ENCODE assay signal across 12 mouse cellular contexts in the genomic region with DNA sequence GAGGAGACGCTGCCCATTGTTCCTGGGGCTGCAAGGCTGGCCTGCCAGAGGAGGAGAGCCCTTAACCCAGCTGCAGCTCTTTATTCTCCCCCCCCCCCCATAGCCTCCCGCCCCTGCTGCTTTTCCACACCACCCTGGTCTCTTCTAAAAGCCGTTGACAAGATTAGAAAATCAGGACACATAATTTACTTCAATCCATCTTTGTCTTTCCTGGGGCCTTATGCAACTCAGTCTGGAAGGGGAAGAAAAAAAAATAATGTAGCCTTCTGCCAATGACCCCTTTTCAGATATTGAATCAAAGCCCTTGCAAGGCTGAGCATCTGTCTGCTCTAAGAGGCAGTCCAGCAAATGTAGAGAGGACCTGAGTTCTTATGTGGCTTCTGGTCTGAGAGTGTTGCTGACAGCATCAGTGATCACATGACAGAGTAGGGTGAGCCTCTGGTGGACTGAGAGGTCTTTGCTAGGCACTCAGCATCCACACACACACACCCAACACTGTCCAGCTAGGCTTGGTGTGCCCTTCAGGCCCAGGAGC. TPM values are rescaled to one million over a fixed set of nuclear protein-coding genes. Genes with fewer than 3 reads are reported as not detected.
DNase-seq lines count a peak whose midpoint lies in the region; ATAC-seq and TF ChIP-seq lines count a peak whose summit lies in the region.
"Had no signal": no experiment of that assay in that cellular context is flagged by ENCODE, and none has a peak within 500 bp of the region (broad histone marks: within the 10 kb centered on the region; RNA-seq: fewer than 3 reads in every experiment).

No protein-coding gene starts in this region.

- no peak for TF ChIP-seq CTCF in stomach, postnatal 0 days (IDR thresholded peaks at IDR 0.05; ENCODE audit: low read depth)

- peak overlapping the region; percentile 72 for H3K27ac ChIP-seq in heart, embryonic 10.5 days
- H3K27ac ChIP-seq in stomach, embryonic 14.5 days (ENCODE audit: low read length): 0 out of 2 replicates have a peak overlapping the region, but pooled peaks have one; percentile 7
- H3K27ac ChIP-seq in stomach, postnatal 0 days (replicated peaks): no peak overlapping the region
- peak overlapping the region; percentile 60; the same call in 1 of the 2 replicates for H3K27ac ChIP-seq in midbrain, embryonic 11.5 days (ENCODE audit: low read depth, low read length)

- no peaks in the 10 kb centered on the region for H3K27me3 ChIP-seq in heart, embryonic 10.5 days (ENCODE audit: insufficient read depth, poor library complexity, severe bottlenecking)
- H3K27me3 ChIP-seq in stomach, embryonic 14.5 days (ENCODE audit: control insufficient read depth, insufficient read depth, low read length): no peaks in the 10 kb centered on the region
- H3K27me3 ChIP-seq in stomach, postnatal 0 days (ENCODE audit: control insufficient read depth, insufficient read depth, low read length): no peaks in the 10 kb centered on the region
- H3K27me3 ChIP-seq in midbrain, embryonic 11.5 days (ENCODE audit: control insufficient read depth, insufficient read depth, low read length): no peaks in the 10 kb centered on the region
- H3K27me3 ChIP-seq: megakaryocyte, embryonic 14.5 days had no signal

- H3K36me3 ChIP-seq in heart, embryonic 10.5 days: no peaks in the 10 kb centered on the region
- no peaks in the 10 kb centered on the region for H3K36me3 ChIP-seq in stomach, embryonic 14.5 days (ENCODE audit: control insufficient read depth, insufficient read depth, low read length)
- H3K36me3 ChIP-seq in stomach, postnatal 0 days (ENCODE audit: control insufficient read depth, insufficient read depth, low read length): no peaks in the 10 kb centered on the region
- no peaks in the 10 kb centered on the region for H3K36me3 ChIP-seq in midbrain, embryonic 11.5 days (ENCODE audit: control insufficient read depth, insufficient read depth, low read length)

- H3K4me1 ChIP-seq in heart, embryonic 10.5 days: peaks cover 82% of the 10 kb centered on the region
- H3K4me1 ChIP-seq in stomach, embryonic 14.5 days (ENCODE audit: control insufficient read depth, insufficient read depth, low read length): peaks cover 19% of the 10 kb centered on the region
- H3K4me1 ChIP-seq in stomach, postnatal 0 days (replicated peaks; ENCODE audit: control insufficient read depth, insufficient read depth): 0 out of 2 replicates have a peak, but pooled peaks cover 2% of the 10 kb centered on the region
- peaks cover 19% of the 10 kb centered on the region for H3K4me1 ChIP-seq in midbrain, embryonic 11.5 days (ENCODE audit: control insufficient read depth, insufficient read depth, low read length)

- no peak overlapping the region for H3K4me3 ChIP-seq in heart, embryonic 10.5 days
- H3K4me3 ChIP-seq in stomach, embryonic 14.5 days (ENCODE audit: low read depth, low read length): no peak overlapping the region
- H3K4me3 ChIP-seq in stomach, postnatal 0 days (ENCODE audit: low read depth, low read length): no peak overlapping the region
- H3K4me3 ChIP-seq in midbrain, embryonic 11.5 days (ENCODE audit: low read depth, low read length): no peak overlapping the region
- H3K4me3 ChIP-seq: megakaryocyte, embryonic 14.5 days had no signal

- H3K9me3 ChIP-seq in heart, embryonic 10.5 days: no peaks in the 10 kb centered on the region
- H3K9me3 ChIP-seq in stomach, embryonic 14.5 days (ENCODE audit: control insufficient read depth, low read depth, low read length): no peaks in the 10 kb centered on the region
- H3K9me3 ChIP-seq in stomach, postnatal 0 days (ENCODE audit: control insufficient read depth, low read length): no peaks in the 10 kb centered on the region
- no peaks in the 10 kb centered on the region for H3K9me3 ChIP-seq in midbrain, embryonic 11.5 days (ENCODE audit: control insufficient read depth, low read length)
- H3K9me3 ChIP-seq: megakaryocyte, embryonic 14.5 days had no signal

- ATAC-seq in stomach, embryonic 14.5 days (ENCODE audit: insufficient number of reproducible peaks, insufficient read depth, low FRiP score, low read depth): no peak
- ATAC-seq in stomach, postnatal 0 days (ENCODE audit: low FRiP score, low TSS enrichment): no peak
- no peak for ATAC-seq in midbrain, embryonic 11.5 days (ENCODE audit: low FRiP score)

- H3K9ac ChIP-seq in stomach, embryonic 14.5 days (replicated peaks; ENCODE audit: low read depth, low read length): no peak overlapping the region
- H3K9ac ChIP-seq in stomach, postnatal 0 days (ENCODE audit: low read length): no peak overlapping the region
- peak overlapping the region; percentile 40 for H3K9ac ChIP-seq in midbrain, embryonic 11.5 days (ENCODE audit: low read length)

- no peak for TF ChIP-seq EP300 in stomach, postnatal 0 days (optimal IDR thresholded peaks at IDR 0.05)

- no peak for DNase-seq in heart, embryonic 10.5 days (ENCODE audit: low spot score)
- DNase-seq in heart, postnatal 4 days: no peak
- no peak for DNase-seq in stomach, postnatal 0 days (ENCODE audit: low spot score)
- no peak for DNase-seq in midbrain, embryonic 11.5 days (ENCODE audit: low spot score, missing footprints)
- no peak for DNase-seq in kidney, adult 9 months
- no peak for DNase-seq in urinary bladder, postnatal 25 days (ENCODE audit: low spot score)
- no peak for DNase-seq in embryo, embryonic 10.5 days (ENCODE audit: low spot score)
- DNase-seq: cerebellum, postnatal 25 days; liver had no signal

- WGBS in heart, embryonic 10.5 days: 41% methylated on average over 3 of the region's 3 CpGs
- 32% methylated on average over 3 of the region's 3 CpGs for WGBS in stomach, embryonic 14.5 days
- WGBS in stomach, postnatal 0 days: 37% methylated on average over 3 of the region's 3 CpGs
- 19% methylated on average over 3 of the region's 3 CpGs for WGBS in midbrain, embryonic 11.5 days

- no peak overlapping the region for H3K4me2 ChIP-seq in stomach, embryonic 14.5 days (replicated peaks; ENCODE audit: low read depth, low read length)
- no peak overlapping the region for H3K4me2 ChIP-seq in stomach, postnatal 0 days (replicated peaks; ENCODE audit: low read depth)
- no peak overlapping the region for H3K4me2 ChIP-seq in midbrain, embryonic 11.5 days

RNA-seq across cellular contexts. Expression of gene Tcp11, which starts 47.3 kb away (rescaled TPM):
- polyA plus RNA-seq in heart, embryonic 10.5 days (2016; fragmentation: Nextera tagmentation; extraction: Ambion mirVana): 0.59 and 0.67 TPM in 2 replicates
- total RNA-seq in heart, postnatal 4 days (2021): under 1 TPM in 1 of 2 experiments, not detected in 1; 0.14 TPM
- polyA plus RNA-seq in stomach, embryonic 14.5 days (2014; fragmentation: Nextera tagmentation; extraction: Ambion mirVana): 2.3 and 2.9 TPM in 2 replicates
- polyA plus RNA-seq in stomach, postnatal 0 days (2015; fragmentation: Nextera tagmentation; extraction: Ambion mirVana): 1.1 and 1.7 TPM in 2 replicates
- polyA plus RNA-seq in midbrain, embryonic 11.5 days (2014; fragmentation: Nextera tagmentation; extraction: Ambion mirVana): 0.70 and 1.0 TPM in 2 replicates
- total RNA-seq: heart, postnatal 25 days had no signal
